8 mouse cellular contexts compared by ENCODE assay signal in genomic region chr11:88553521-88554310, GRCm38 (mm10).
DNase-seq lines count a peak whose midpoint lies in the region; ATAC-seq and TF ChIP-seq lines count a peak whose summit lies in the region.

No protein-coding gene starts in this region.

- H3K27me3 ChIP-seq in lung, postnatal 0 days (replicated peaks; ENCODE audit: insufficient read depth, low read length) = no peaks in the 10 kb centered on the region
- H3K27me3 ChIP-seq in heart, embryonic 15.5 days = no peaks in the 10 kb centered on the region
- H3K27me3 ChIP-seq in liver, adult 2 months (ENCODE audit: control insufficient read depth, insufficient read depth, low read length) = no peaks in the 10 kb centered on the region
- H3K27me3 ChIP-seq in stomach, embryonic 14.5 days (ENCODE audit: control insufficient read depth, insufficient read depth, low read length) = no peaks in the 10 kb centered on the region

- no peak for ATAC-seq in lung, postnatal 0 days
- no peak for ATAC-seq in heart, embryonic 15.5 days (replicated peaks; ENCODE audit: insufficient number of reproducible peaks, insufficient read depth, low FRiP score, low read depth)
- no peak for ATAC-seq in stomach, embryonic 14.5 days (ENCODE audit: insufficient number of reproducible peaks, insufficient read depth, low FRiP score, low read depth)
- no peak for ATAC-seq in activated CD4-positive, CD25-positive, alpha-beta regulatory T cell, adult 4 months

- no peak overlapping the region for H3K9ac ChIP-seq in lung, postnatal 0 days (replicated peaks; ENCODE audit: low read depth)
- H3K9ac ChIP-seq in heart, embryonic 15.5 days = 0 out of 2 replicates have a peak overlapping the region, but pooled peaks have one; percentile 24
- H3K9ac ChIP-seq in liver, adult 2 months (ENCODE audit: low read depth, low read length) = no peak overlapping the region
- H3K9ac ChIP-seq in stomach, embryonic 14.5 days (replicated peaks; ENCODE audit: low read depth, low read length) = no peak overlapping the region

- H3K27ac ChIP-seq in lung, postnatal 0 days (ENCODE audit: low read length) = peak overlapping the region; percentile 33; the same call in 1 of the 2 replicates
- peak overlapping the region; percentile 72 for H3K27ac ChIP-seq in heart, embryonic 15.5 days
- no peak overlapping the region for H3K27ac ChIP-seq in liver, adult 2 months (replicated peaks; ENCODE audit: insufficient read depth, low read depth, low read length)
- H3K27ac ChIP-seq in stomach, embryonic 14.5 days (ENCODE audit: low read length) = peak overlapping the region; percentile 49; the same call in 1 of the 2 replicates

- peaks cover 37% of the 10 kb centered on the region for H3K4me1 ChIP-seq in lung, postnatal 0 days (ENCODE audit: insufficient read depth, low read depth, low read length)
- H3K4me1 ChIP-seq in heart, embryonic 15.5 days (replicated peaks) = peaks cover 97% of the 10 kb centered on the region
- H3K4me1 ChIP-seq in liver, adult 2 months (ENCODE audit: control insufficient read depth, insufficient read depth, low read length) = peaks cover 7% of the 10 kb centered on the region
- H3K4me1 ChIP-seq in stomach, embryonic 14.5 days (ENCODE audit: control insufficient read depth, insufficient read depth, low read length) = peaks cover 70% of the 10 kb centered on the region

- TF ChIP-seq EP300 in lung, postnatal 0 days (IDR thresholded peaks at IDR 0.05) = no peak

- H3K4me3 ChIP-seq in lung, postnatal 0 days (ENCODE audit: low read depth, low read length) = no peak overlapping the region
- H3K4me3 ChIP-seq in heart, embryonic 15.5 days = no peak overlapping the region
- H3K4me3 ChIP-seq in liver, adult 2 months (ENCODE audit: insufficient read depth, low read depth, low read length) = no peak overlapping the region
- H3K4me3 ChIP-seq in stomach, embryonic 14.5 days (ENCODE audit: low read depth, low read length) = no peak overlapping the region

- DNase-seq in lung, postnatal 0 days (ENCODE audit: low spot score) = no peak
- no peak for DNase-seq in lung, adult 18-20 months
- peak; percentile 75 for DNase-seq in liver, adult 2 months (ENCODE audit: extremely low read depth, low read depth, low spot score)
- DNase-seq in embryo, embryonic 9.5 days (ENCODE audit: extremely low spot score) = no peak
- DNase-seq in urinary bladder, adult 18-20 months (ENCODE audit: low spot score in 2 of 2) = no peak

- no peak for TF ChIP-seq CTCF in lung, postnatal 0 days (IDR thresholded peaks at IDR 0.05)
- no peak for TF ChIP-seq CTCF in liver, adult 2 months (IDR thresholded peaks at IDR 0.05; ENCODE audit: low read depth, low read length)

- 66% methylated on average over 11 of the region's 11 CpGs for WGBS in lung, postnatal 0 days
- WGBS in heart, embryonic 15.5 days = 52% methylated on average over 11 of the region's 11 CpGs
- 66% methylated on average over 11 of the region's 11 CpGs for WGBS in liver, adult 2 months
- WGBS in stomach, embryonic 14.5 days = 60% methylated on average over 11 of the region's 11 CpGs

- no peak overlapping the region for H3K4me2 ChIP-seq in lung, postnatal 0 days (replicated peaks; ENCODE audit: low read depth, low read length)
- no peak overlapping the region for H3K4me2 ChIP-seq in heart, embryonic 15.5 days
- H3K4me2 ChIP-seq in stomach, embryonic 14.5 days (replicated peaks; ENCODE audit: low read depth, low read length) = no peak overlapping the region

- H3K9me3 ChIP-seq in lung, postnatal 0 days (ENCODE audit: low read length) = no peaks in the 10 kb centered on the region
- H3K9me3 ChIP-seq in heart, embryonic 15.5 days (replicated peaks) = no peaks in the 10 kb centered on the region
- no peaks in the 10 kb centered on the region for H3K9me3 ChIP-seq in stomach, embryonic 14.5 days (ENCODE audit: control insufficient read depth, low read depth, low read length)

- no peak for TF ChIP-seq POLR2A in liver, adult 2 months (IDR thresholded peaks at IDR 0.05; ENCODE audit: extremely low read depth, insufficient read depth, low read length)

- H3K36me3 ChIP-seq in lung, postnatal 0 days (ENCODE audit: insufficient read depth, low read length) = no peaks in the 10 kb centered on the region
- no peaks in the 10 kb centered on the region for H3K36me3 ChIP-seq in heart, embryonic 15.5 days
- no peaks in the 10 kb centered on the region for H3K36me3 ChIP-seq in liver, adult 2 months (ENCODE audit: control insufficient read depth, insufficient read depth, low read length)
- no peaks in the 10 kb centered on the region for H3K36me3 ChIP-seq in stomach, embryonic 14.5 days (ENCODE audit: control insufficient read depth, insufficient read depth, low read length)

- no peaks in the 10 kb centered on the region; the same call in 1 of the 2 replicates for H3K79me2 ChIP-seq in liver, adult 2 months (ENCODE audit: control insufficient read depth, insufficient read depth, low read length)
